Mouse (Mus musculus) Patski (cell line): ENCODE data around the gene Prkcd. TPM values are rescaled to one million over a fixed set of nuclear protein-coding genes. Genes with fewer than 3 reads are reported as not detected.

Experiments
- ATAC-seq: fragments of 100-300 bp; one replicate; pipeline ENCODE4 v1.8.0; 2021
- CTCF ChIA-PET: fragments of 350-600 bp; sonication (Branson Sonifier 250); formaldehyde crosslinking; loops from one replicate; lab custom pipeline; 2022; ENCODE audit warnings: inconsistent platforms; lab: Charles Lee
- POLR2A ChIA-PET: fragments of 350-600 bp; sonication (Branson Sonifier 250); formaldehyde crosslinking; loops from one replicate; lab custom pipeline; 2022; ENCODE audit warnings: antibody characterized with exemption, inconsistent platforms; lab: Charles Lee
- DNase-seq: peaks from one replicate; pipeline ENCODE4 v3.0.0-alpha.2; 2011; ENCODE audit warnings: low read depth, low spot score
- H3K27me3 ChIP-seq: fragments of 371-371 bp; one replicate; pipeline ENCODE4 v1.5.1; 2021
- CTCF ChIP-seq: fragments of 100-300 bp; IDR thresholded peaks from one replicate; pipeline ENCODE4 v1.5.1; 2021
- in situ Hi-C: fragments of 300-500 bp; cut with MboI; formaldehyde crosslinking; loops from 3 replicates; pipeline ENCODE4 v1.11.1; 2018; ENCODE audit warnings: low pct_unique_long_range_greater_than_20kb, mixed read lengths
- polyA plus RNA-seq: library from polyadenylated mRNA; unstranded; gene quantifications from one replicate; pipeline ENCODE4 v1.2.3, GENCODE M21; 2021

Gene Prkcd
- polyA plus RNA-seq, 1 experiment from 2014 or later = 68.7 TPM

DNA sequence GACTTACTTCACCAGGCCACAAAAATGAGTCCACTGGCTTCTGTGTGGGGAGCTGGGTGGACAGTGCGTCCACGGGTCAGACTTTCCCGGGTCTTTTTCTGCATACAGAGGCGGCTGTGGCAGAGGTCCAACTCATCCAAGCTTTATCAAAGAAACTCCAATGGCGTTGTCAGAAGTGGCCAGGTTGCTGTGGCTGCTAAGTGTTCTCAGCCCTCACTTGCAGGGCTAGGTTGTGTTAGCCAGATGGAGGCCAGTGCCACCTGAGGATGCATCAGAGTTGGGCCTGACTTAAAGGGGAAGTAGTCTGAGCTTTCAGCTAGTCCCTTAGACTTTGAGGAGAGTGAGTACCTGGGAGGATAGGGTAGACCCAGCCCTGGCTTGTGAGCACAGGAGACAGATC lies 74.5 kb downstream of the Prkcd start:
- in situ Hi-C loops = no loop called here
- no peak for ATAC-seq
- TF ChIP-seq CTCF = no peak
- DNase-seq = no peak
- POLR2A ChIA-PET = interaction anchor here (1.5 kb wide), 1 partner anchor 10 kb away, joined by 5 read pairs; no protein-coding TSS in a partner anchor
- no peaks in the 10 kb centered on the region for H3K27me3 ChIP-seq
- CTCF ChIA-PET = no interaction called here

DNA sequence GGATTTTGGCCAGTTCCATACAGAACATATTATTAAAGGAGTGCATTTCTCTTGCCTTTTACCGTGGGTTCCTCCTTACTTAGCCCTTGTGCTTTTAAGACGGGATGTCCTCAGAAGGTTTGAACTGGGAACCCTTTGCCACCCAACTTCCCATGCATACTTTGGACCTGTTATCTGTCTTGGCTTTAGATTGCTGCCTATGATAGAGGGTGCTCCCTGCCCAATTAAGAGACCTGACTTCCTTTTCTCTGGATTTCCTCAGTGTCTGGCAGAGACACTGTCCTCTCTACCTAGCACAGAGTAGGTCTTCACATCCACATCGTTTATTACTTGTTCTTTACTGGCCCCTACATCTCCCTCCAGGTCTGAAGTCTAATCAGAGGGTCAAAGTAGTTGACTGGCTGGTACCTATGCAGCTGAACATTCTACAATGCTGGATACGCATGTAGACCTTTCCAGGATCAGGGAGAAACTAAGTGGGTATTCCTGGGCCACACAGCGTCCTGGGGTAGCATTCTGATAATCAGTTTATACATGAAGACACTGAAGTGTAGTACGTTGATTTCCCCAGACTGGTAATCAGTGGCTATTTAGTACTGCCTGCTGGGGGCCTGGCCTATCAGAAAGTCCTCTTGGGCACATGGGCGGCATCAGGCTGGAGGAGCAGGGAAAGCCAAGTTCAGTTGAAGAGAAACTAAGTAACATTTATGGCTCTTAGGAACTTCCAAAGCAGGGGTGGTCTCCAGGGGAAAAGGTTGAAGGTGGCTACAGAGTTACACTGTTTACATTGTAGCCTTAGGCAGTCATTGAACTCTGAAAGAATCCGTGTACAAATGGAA lies 75.6 kb downstream of the Prkcd start:
- DNase-seq (no peak), ATAC-seq (no peak)
- in situ Hi-C loops = no loop called here
- no peaks in the 10 kb centered on the region for H3K27me3 ChIP-seq
- no peak for TF ChIP-seq CTCF
- ChIA-PET CTCF (no interaction called here), POLR2A (interaction anchor here (0.5 to 2.7 kb wide), 5 partner anchors 11 to 105 kb away, joined by 5 to 9 read pairs (median 5); no protein-coding TSS in a partner anchor)

DNA sequence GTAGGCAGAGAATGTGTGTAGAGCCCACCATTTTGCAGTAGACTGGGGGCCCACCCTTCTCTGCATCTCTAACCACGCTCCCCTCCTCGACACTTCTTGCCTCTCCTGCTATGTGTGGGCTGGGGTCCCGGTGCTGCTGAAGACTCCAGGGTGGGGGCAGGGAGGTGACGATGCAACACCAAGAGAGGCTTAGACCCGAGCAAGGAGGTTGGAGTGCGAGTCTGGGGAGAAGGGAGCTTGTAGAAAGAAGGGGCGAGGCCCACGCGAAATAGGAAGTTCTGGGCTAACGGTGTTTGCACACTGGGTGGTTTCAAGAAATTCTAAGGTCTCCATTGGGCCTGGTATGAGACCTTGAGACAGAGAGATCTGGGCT lies 76.2 kb downstream of the Prkcd start:
- H3K27me3 ChIP-seq = no peaks in the 10 kb centered on the region
- in situ Hi-C loops = no loop called here
- TF ChIP-seq CTCF = no peak
- no peak for ATAC-seq
- CTCF ChIA-PET = interaction anchor here (1.9 kb wide), 1 partner anchor 11 kb away, joined by 6 read pairs; no protein-coding TSS in a partner anchor
- POLR2A ChIA-PET = interaction anchor here (1.6 to 2.7 kb wide), 4 partner anchors 9 to 24 kb away, joined by 5 to 9 read pairs (median 6); no protein-coding TSS in a partner anchor
- no peak for DNase-seq

DNA sequence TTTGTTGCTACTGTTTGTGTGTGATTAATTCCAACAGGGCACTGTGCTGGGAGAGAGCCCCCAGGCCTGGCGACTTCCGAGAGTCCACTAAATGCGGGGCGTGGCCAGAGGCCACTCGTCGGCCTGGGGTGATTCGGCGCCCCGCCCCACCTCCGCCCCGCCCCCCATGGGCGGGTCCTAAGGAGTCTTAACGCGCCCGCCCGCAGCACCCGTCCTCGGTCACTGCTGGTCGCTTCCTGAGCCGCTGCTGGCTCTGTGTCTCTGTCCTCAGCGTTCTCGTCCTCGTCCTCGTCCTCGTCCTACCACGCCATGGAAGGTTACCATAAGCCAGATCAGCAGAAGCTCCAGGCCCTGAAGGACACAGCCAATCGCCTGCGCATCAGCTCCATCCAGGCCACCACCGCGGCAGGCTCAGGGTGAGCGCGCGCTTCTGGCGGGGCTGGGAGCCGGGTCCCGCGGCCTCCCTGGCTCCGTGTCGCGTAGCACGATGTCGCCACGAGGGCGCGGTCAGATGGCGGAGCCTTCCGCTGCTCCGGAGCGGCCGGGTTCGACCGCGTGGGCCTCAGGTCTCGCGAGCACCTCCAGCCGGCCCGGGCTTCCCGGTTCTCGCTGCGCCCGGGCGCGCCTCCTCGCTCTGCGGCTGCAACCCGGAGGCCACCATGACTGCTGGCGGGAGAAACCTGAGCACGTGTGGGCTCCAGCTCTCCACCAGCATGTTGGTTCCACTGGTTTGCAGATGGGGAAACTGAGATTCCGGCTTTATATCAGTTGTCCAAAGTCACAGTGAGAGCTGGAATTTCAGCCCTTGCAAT lies 76.8 kb downstream of the Prkcd start:
- no peaks in the 10 kb centered on the region for H3K27me3 ChIP-seq
- ATAC-seq = peak; percentile 87
- TF ChIP-seq CTCF = no peak
- CTCF ChIA-PET = interaction anchor here (1.9 kb wide), 1 partner anchor 12 kb away, joined by 6 read pairs; no protein-coding TSS in a partner anchor
- POLR2A ChIA-PET = interaction anchor here (1.6 to 2.7 kb wide), 4 partner anchors 10 to 25 kb away, joined by 5 to 9 read pairs (median 6); no protein-coding TSS in a partner anchor
- no peak for DNase-seq
- in situ Hi-C loops = no loop called here

DNA sequence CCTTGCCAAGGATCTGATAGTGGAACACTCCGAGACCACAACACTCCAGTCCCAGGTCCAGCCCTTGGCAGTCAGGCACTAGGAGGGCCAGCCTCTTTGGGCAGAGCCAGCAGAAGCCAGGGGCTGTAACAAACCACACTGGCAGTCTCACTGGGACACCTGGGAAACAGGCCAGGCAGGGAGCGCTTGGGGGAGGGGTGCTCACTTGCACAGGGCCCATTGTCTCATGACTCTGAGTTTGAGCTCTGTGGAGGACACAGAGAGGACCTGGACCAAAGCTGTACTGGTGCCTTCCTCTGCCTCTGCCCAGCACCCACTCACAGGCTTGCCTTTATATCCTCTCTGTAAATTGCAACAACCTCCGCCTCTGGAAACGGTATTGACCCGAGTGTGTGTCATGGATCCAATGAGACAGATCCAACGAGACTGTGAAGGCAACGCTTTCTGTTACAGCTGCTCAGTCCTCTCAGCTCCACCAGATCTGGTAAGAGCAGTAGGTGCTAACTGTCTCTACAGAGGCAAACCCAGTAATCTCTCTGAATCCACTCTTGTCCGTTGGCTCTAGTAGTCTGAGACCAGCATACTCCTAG lies 77.8 kb downstream of the Prkcd start, which contains the start of gene Tkt:
Gene Tkt (plus strand): TSS at position 229 of the 590 bp plus-strand sequence.
- TF ChIP-seq CTCF = no peak
- DNase-seq (no peak), ATAC-seq (peak; percentile 10)
- no peaks in the 10 kb centered on the region for H3K27me3 ChIP-seq
- ChIA-PET POLR2A (interaction anchor here (1.6 to 2.7 kb wide), 2 partner anchors 11 to 26 kb away, joined by 6 to 9 read pairs; no protein-coding TSS in a partner anchor), CTCF (interaction anchor here (1.9 kb wide), 1 partner anchor 13 kb away, joined by 6 read pairs; no protein-coding TSS in a partner anchor)
- in situ Hi-C loops = no loop called here

Other genes starting within 250 kb of the Prkcd start
- 19.6 TPM for gene Dcp1a, start 146.7 kb downstream of the Prkcd start, polyA plus RNA-seq
- 0.05 TPM for gene Cacna1d, start 134.8 kb downstream of the Prkcd start, polyA plus RNA-seq
- 543 TPM for gene Tkt, start 77.9 kb downstream of the Prkcd start, polyA plus RNA-seq
- gene Rft1, start 28.1 kb upstream of the Prkcd start, polyA plus RNA-seq = 24.4 TPM
- gene Sfmbt1, start 88.6 kb upstream of the Prkcd start, polyA plus RNA-seq = 14.8 TPM
- 15.0 TPM for gene Tmem110, start 199.4 kb upstream of the Prkcd start, polyA plus RNA-seq